Mouse (Mus musculus) lung, adult 2 months (tissue): ENCODE measurements around the gene Dusp13.

Experiments used
- CTCF ChIP-seq: fragments of 200-500 bp; IDR thresholded peaks from 2 replicates; pipeline ENCODE4 v1.5.1; 2011; ENCODE audit warnings: mild to moderate bottlenecking, low read length, control low read depth; ENCODE audit not compliant: insufficient read depth
- POLR2A ChIP-seq: fragments of 200-500 bp; IDR thresholded peaks from 2 replicates; pipeline ENCODE4 v1.6.1; 2011; ENCODE audit warnings: low read depth, mild to moderate bottlenecking, control low read depth, low read length, borderline replicate concordance; ENCODE audit errors: extremely low read depth

GRCm38 (mm10) chr14:21752411-21752810 is 1.4 kb upstream of the Dusp13 start:
- TF ChIP-seq CTCF (no peak), POLR2A (no peak)
